9 mouse cellular contexts compared by ENCODE assay signal in genomic region chr11:31370436-31371230, GRCm38 (mm10). TPM values are rescaled to one million over a fixed set of nuclear protein-coding genes. Genes with fewer than 3 reads are reported as not detected.
DNase-seq lines count a peak whose midpoint lies in the region; ATAC-seq lines count a peak whose summit lies in the region.
"Had no signal": no experiment of that assay in that cellular context is flagged by ENCODE, and none has a peak within 500 bp of the region (broad histone marks: within the 10 kb centered on the region; RNA-seq: fewer than 3 reads in every experiment).

No protein-coding gene starts in this region.

- DNase-seq in heart, postnatal 4 days = no peak
- no peak for DNase-seq in embryonic facial prominence, embryonic 11.5 days (ENCODE audit: low spot score)
- DNase-seq in neural tube, embryonic 10.5 days (ENCODE audit: extremely low spot score, low spot score) = peak; percentile 28
- no peak for DNase-seq in thymus, postnatal 10 days (ENCODE audit: low spot score in 2 of 2)
- no peak for DNase-seq in adrenal gland, postnatal 4 days (ENCODE audit: low spot score in 2 of 2)
- no peak for DNase-seq in left cerebral cortex, adult 18-20 months (ENCODE audit: low spot score in 2 of 2)

- ATAC-seq in heart, embryonic 12.5 days (ENCODE audit: insufficient number of reproducible peaks, low FRiP score) = 0 out of 2 replicates have a peak, but pooled peaks have one; percentile 7
- 0 out of 2 replicates have a peak, but pooled peaks have one; percentile 4 for ATAC-seq in embryonic facial prominence, embryonic 11.5 days (replicated peaks; ENCODE audit: insufficient number of reproducible peaks, low FRiP score, low TSS enrichment, low read depth)
- ATAC-seq in kidney, embryonic 15.5 days (replicated peaks; ENCODE audit: low FRiP score) = no peak

- peak overlapping the region; percentile 92 for H3K4me2 ChIP-seq in heart, embryonic 12.5 days
- H3K4me2 ChIP-seq in embryonic facial prominence, embryonic 11.5 days (ENCODE audit: low read depth, low read length) = peak overlapping the region; percentile 96
- H3K4me2 ChIP-seq in kidney, embryonic 15.5 days = peak overlapping the region; percentile 99

- peak overlapping the region; percentile 64 for H3K4me3 ChIP-seq in heart, embryonic 12.5 days
- H3K4me3 ChIP-seq in embryonic facial prominence, embryonic 11.5 days (ENCODE audit: low read depth, low read length) = peak overlapping the region; percentile 55
- peak overlapping the region; percentile 54 for H3K4me3 ChIP-seq in kidney, embryonic 15.5 days (replicated peaks)

- WGBS in heart, embryonic 12.5 days = 5% methylated on average over 22 of the region's 24 CpGs
- 1% methylated on average over 23 of the region's 24 CpGs for WGBS in embryonic facial prominence, embryonic 11.5 days
- 2% methylated on average over 23 of the region's 24 CpGs for WGBS in kidney, embryonic 15.5 days

- peaks cover 29% of the 10 kb centered on the region for H3K27me3 ChIP-seq in heart, embryonic 12.5 days (replicated peaks)
- peaks cover 28% of the 10 kb centered on the region for H3K27me3 ChIP-seq in embryonic facial prominence, embryonic 11.5 days (ENCODE audit: control insufficient read depth, insufficient read depth, low read length)
- peaks cover 54% of the 10 kb centered on the region for H3K27me3 ChIP-seq in kidney, embryonic 15.5 days

- peaks cover 22% of the 10 kb centered on the region for H3K4me1 ChIP-seq in heart, embryonic 12.5 days (replicated peaks)
- H3K4me1 ChIP-seq in embryonic facial prominence, embryonic 11.5 days (ENCODE audit: control insufficient read depth, insufficient read depth, low read length) = peaks cover 5% of the 10 kb centered on the region
- peaks cover 31% of the 10 kb centered on the region for H3K4me1 ChIP-seq in kidney, embryonic 15.5 days

- H3K9me3 ChIP-seq in heart, embryonic 12.5 days (replicated peaks) = no peaks in the 10 kb centered on the region
- H3K9me3 ChIP-seq in embryonic facial prominence, embryonic 11.5 days (replicated peaks; ENCODE audit: control insufficient read depth, low read length) = no peaks in the 10 kb centered on the region
- no peaks in the 10 kb centered on the region for H3K9me3 ChIP-seq in kidney, embryonic 15.5 days (replicated peaks)
- H3K9me3 ChIP-seq: G1E had no signal

- no peak overlapping the region for H3K27ac ChIP-seq in heart, embryonic 12.5 days (ENCODE audit: poor library complexity, severe bottlenecking)
- H3K27ac ChIP-seq in embryonic facial prominence, embryonic 11.5 days (replicated peaks; ENCODE audit: low read depth, low read length) = no peak overlapping the region
- H3K27ac ChIP-seq in kidney, embryonic 15.5 days = no peak overlapping the region

- no peaks in the 10 kb centered on the region for H3K36me3 ChIP-seq in heart, embryonic 12.5 days
- no peaks in the 10 kb centered on the region for H3K36me3 ChIP-seq in embryonic facial prominence, embryonic 11.5 days (replicated peaks; ENCODE audit: control insufficient read depth, insufficient read depth, low read depth, low read length)
- no peaks in the 10 kb centered on the region for H3K36me3 ChIP-seq in kidney, embryonic 15.5 days
- H3K36me3 ChIP-seq: G1E had no signal

- H3K9ac ChIP-seq in heart, embryonic 12.5 days = peak overlapping the region; percentile 74
- H3K9ac ChIP-seq in embryonic facial prominence, embryonic 11.5 days (replicated peaks; ENCODE audit: low read length) = no peak overlapping the region
- peak overlapping the region; percentile 19; the same call in 1 of the 2 replicates for H3K9ac ChIP-seq in kidney, embryonic 15.5 days

RNA-seq across cellular contexts. Expression of gene Stc2, which starts 0.8 kb away (rescaled TPM):
- 3.7 and 3.8 TPM in 2 replicates for polyA plus RNA-seq in heart, embryonic 12.5 days (2016; fragmentation: Nextera tagmentation; extraction: Ambion mirVana)
- total RNA-seq in heart, postnatal 4 days (2021) = 1 to 10 TPM; 8.4 to 9.0 TPM
- polyA plus RNA-seq in embryonic facial prominence, embryonic 11.5 days (2014; fragmentation: Nextera tagmentation; extraction: Ambion mirVana) = 0.71 and 0.73 TPM in 2 replicates
- polyA plus RNA-seq in kidney, embryonic 15.5 days (2015; fragmentation: Nextera tagmentation; extraction: Ambion mirVana) = 2.2 and 2.8 TPM in 2 replicates
- total RNA-seq in adrenal gland, postnatal 4 days (2021) = 1 to 10 TPM; 2.0 to 2.5 TPM
- total RNA-seq in left cerebral cortex, adult 18-20 months (2021) = 1 to 10 TPM in 1 of 2 experiments, under 1 TPM in 1; 0.81 to 1.0 TPM
- polyA plus RNA-seq: G1E had no signal
